ENCODE assay signal across 9 mouse cellular contexts in genomic region chr15:22870679-22871078, GRCm38 (mm10).
"Had no signal": no experiment of that assay in that cellular context is flagged by ENCODE, and none has a peak within 500 bp of the region (broad histone marks: within the 10 kb centered on the region; RNA-seq: fewer than 3 reads in every experiment).

No protein-coding gene starts in this region.

- DNase-seq: kidney, adult 8-10 months; kidney, postnatal 10 days; left cerebral cortex, postnatal 4 days; lung, embryonic 14.5 days; lung, postnatal 10 days; lung, postnatal 4 days; right cerebral cortex, postnatal 14 days; thymus, adult 2 months; thymus, postnatal 25 days had no signal
